Mouse (Mus musculus): ENCODE results near the gene Kpna1.

The Kpna1 gene

DNA sequence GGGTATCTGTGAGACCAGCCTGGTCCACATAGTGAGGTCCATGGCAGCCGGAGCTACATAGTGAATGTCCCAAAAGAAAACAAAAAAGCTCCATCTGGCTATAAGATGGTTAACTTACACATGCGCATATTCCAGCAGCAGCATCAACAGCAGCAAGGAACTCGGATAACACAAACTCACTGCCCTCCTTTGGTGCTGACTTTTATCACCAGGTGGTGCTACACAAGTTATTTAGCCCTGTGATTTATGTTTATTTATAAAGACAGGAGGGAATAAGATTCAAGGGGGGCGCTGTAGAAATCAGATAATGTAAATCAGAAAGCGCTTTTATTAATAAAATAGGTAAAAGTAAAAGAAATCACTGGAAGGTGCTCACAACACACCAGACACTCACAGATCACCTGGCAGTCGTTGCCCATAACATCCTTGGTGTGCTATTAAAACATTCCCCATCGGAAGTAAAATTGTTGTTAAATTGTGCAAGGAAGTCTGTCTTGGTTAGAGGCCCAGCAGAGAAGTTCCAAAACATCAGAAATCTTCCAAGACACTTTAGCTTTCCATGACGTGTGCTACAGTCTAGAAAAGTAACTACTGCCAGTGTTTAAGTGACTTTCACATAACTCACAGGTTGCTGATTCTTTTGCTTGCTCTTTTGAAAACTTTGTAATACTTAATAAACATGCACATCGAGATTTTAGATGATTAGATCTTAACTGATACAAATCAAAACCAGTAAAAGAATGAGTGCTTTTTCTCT lies 91.4 kb downstream of the Kpna1 start:
- no peak for DNase-seq (ENCODE audit: low read depth, low spot score)

DNA sequence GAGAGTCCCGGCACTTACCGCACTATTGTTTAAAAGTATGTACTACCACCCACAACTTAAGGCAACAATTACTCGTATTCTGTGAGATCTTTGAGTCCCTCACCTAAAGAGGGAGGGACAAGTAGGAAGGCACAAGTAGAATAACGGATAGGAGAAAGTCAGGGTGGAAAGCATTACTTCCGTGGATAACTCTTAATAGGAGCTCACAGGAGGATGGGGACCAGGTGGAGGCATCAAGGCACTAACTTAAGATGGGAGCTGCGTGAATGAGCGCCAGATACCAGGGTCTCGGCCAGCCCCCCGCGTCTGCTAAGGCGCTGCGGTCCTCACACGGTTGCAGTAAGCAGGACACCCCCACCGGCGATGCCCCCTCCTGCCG lies 92.5 kb downstream of the Kpna1 start:
- peak; percentile 55 for DNase-seq (ENCODE audit: low read depth, low spot score)

DNA sequence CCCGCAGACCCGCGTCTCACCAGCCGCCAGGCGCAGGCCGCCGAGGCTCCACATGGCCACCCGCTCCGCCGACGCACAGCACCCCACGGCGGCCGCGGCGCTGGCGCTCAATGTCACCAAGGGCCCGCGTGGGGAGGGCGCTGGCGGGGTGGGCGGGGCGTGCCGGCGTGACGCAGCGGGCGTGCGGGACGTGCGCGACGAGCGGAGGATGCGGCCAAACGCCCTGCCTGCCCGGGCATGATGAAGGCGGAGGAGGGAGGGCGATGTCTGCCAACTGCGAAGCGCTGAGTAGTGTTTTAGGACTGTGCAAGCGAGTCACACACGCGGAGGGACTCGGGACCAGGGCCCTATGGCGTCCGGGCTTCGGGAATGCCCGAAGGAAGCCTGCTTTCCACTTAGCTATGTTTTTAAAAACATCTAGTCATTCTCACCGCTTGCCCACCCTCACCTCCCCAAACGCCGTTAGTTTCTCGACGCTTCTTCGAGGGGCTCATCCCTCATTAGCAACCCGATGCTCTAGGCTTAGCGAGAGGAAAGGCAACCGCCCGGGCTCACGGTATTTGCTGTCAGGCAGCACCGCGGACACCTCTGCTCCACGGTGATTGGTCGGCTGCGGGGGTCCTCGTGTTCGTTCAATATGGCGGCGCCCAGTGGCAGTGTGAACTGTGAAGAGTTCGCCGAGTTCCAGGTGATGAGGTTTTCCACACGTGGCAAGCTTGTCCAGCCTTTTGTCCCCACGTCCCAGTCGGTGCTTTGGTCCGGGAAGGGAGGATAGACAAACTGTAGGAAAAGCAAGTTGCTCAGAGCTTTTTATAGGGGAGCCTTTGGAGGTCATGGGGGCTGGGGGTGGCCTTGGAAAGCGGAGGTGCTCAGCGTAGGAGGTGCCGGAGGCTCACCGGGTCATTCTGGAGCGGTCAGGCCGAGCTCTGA lies 93.2 kb downstream of the Kpna1 start, which contains the start of the genes Fam162a and Ccdc58:
TSS of gene Fam162a (minus strand) at position 145 of the 930 bp plus-strand sequence.
TSS of gene Ccdc58 (plus strand) at position 236 of the 930 bp plus-strand sequence.
- DNase-seq (ENCODE audit: low read depth, low spot score), result peak; percentile 92

DNA sequence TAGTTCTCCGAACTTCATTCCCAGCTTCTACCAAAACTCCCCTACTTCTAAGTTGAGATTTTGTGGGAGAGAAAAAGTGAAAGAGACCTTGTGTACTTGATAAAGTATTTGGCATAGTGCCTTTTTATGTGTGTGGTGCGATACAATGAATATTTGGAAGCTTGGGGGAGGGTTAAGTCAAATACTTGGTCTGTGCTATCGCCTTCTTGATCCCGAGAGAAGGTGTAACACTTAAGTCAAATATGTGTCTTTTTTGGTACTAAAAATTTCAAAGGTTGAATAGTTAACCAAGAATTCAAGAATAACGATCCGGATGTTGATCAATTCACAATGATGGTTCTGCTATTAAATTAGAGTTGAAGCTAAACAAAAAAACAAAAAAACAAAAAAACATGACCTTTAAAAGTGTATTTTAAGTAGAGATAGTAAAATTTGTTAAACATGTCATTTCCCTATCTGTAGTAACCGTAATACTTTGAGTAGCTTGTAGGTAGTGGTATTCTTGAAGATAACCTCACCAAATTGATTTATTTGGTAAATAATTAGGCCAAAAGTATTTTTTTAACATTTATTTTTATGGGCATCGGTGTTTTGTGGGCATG lies 94.0 kb downstream of the Kpna1 start:
- no peak for DNase-seq (ENCODE audit: low read depth, low spot score)

DNA sequence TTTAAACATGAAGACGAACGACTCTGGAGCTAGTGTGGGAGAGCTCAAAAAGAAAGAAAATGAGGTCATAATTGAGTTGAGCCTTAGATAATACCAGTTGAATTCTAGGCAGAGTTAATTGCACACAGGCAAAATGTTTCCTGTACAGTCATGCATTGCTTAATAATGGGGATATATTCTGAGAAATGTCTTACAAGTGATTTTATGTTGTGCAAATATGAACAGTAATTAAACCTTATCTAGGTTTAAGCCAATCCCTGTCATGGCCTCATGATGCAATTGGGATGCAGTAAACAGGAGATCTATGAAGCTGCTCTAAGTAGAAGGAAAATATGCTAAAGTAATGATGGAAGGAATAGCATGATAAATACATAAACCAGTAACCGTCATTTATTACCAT lies 96.2 kb downstream of the Kpna1 start:
- no peak for DNase-seq (ENCODE audit: low read depth, low spot score)

DNA sequence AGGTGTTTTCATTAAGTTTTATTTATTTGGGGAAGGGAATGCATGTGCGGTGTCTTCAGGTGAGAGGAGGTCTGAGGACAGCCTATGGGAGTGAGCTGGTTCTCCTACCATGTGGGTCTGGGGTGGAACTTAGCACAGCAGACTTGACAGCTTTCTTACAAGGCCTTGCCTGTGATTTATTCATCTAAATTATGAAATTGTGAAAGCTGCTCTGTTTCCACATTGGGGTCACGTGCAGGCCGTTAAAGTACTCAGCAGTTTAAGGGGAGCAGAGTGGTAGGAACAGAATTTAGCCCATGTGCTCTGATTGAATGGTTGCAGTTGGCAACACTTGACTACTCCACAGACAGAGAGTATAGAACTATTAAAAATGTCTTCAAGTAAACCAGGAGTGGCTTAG lies 101.4 kb downstream of the Kpna1 start:
- DNase-seq (ENCODE audit: low read depth, low spot score), result no peak
